Mouse (Mus musculus) megakaryocyte, embryonic 14.5 days (primary cell): ENCODE measurements around the gene Gm37240.
"Not testable (repeated sequence)": the region's sequence is repeated elsewhere in the genome, so short reads cannot be mapped to it uniquely, and the experiment has no call there.

Source experiments
- FLI1 ChIP-seq: IDR thresholded peaks from 2 replicates; pipeline ENCODE4 v1.6.1; 2012; ENCODE audit warnings: low read length, inconsistent platforms, mixed read lengths
- GATA1 ChIP-seq: IDR thresholded peaks from 3 replicates; pipeline ENCODE4 v1.6.1; 2012; ENCODE audit warnings: mixed read lengths, low read length, inconsistent platforms, borderline replicate concordance

- TF ChIP-seq GATA1, FLI1: not testable (repeated sequence)
These were observed 33.4 kb upstream of the Gm37240 start for GRCm38 (mm10) chr3:85920671-85921070.
